Mouse (Mus musculus): Measurements from ENCODE around the gene Zfp710. TPM values are rescaled to one million over a fixed set of nuclear protein-coding genes. Genes with fewer than 3 reads are reported as not detected.

The Zfp710 gene
- polyA plus RNA-seq, 1 experiment, result 7.7 TPM

GRCm38 (mm10) chr7:80098389-80098976, 73.9 kb downstream of the Zfp710 start:
- Histone ChIP-seq H3K27ac (ENCODE audit: insufficient read depth, low read length) (no peak overlapping the region), H3K4me1 (ENCODE audit: control insufficient read depth, insufficient read depth, low read length) (no peaks in the 10 kb centered on the region), H3K4me3 (ENCODE audit: insufficient read depth, low read length) (no peak overlapping the region)
- TF ChIP-seq CTCF (IDR thresholded peaks at IDR 0.05; ENCODE audit: borderline replicate concordance, insufficient read depth, low read length) (no peak), POLR2A (IDR thresholded peaks at IDR 0.05; ENCODE audit: low read depth, low read length) (no peak)

GRCm38 (mm10) chr7:80103335-80103734, 78.7 kb downstream of the Zfp710 start:
- H3K4me3 ChIP-seq (ENCODE audit: insufficient read depth, low read length), result no peak overlapping the region
- H3K4me1 ChIP-seq (ENCODE audit: control insufficient read depth, insufficient read depth, low read length), result no peaks in the 10 kb centered on the region
- H3K27ac ChIP-seq (ENCODE audit: insufficient read depth, low read length), result no peak overlapping the region
- no peak for TF ChIP-seq POLR2A (IDR thresholded peaks at IDR 0.05; ENCODE audit: low read depth, low read length)

- Histone ChIP-seq H3K4me3 (ENCODE audit: insufficient read depth, low read length) (no peak overlapping the region), H3K4me1 (ENCODE audit: control insufficient read depth, insufficient read depth, low read length) (no peaks in the 10 kb centered on the region), H3K27ac (ENCODE audit: insufficient read depth, low read length) (no peak overlapping the region)
- no peak for TF ChIP-seq POLR2A (IDR thresholded peaks at IDR 0.05; ENCODE audit: low read depth, low read length)
- no peak for TF ChIP-seq CTCF (IDR thresholded peaks at IDR 0.05; ENCODE audit: borderline replicate concordance, insufficient read depth, low read length)
Observed at GRCm38 (mm10) chr7:80105637-80106390, 81.2 kb downstream of the Zfp710 start.

- Histone ChIP-seq H3K27ac (ENCODE audit: insufficient read depth, low read length) (no peak overlapping the region), H3K4me3 (ENCODE audit: insufficient read depth, low read length) (no peak overlapping the region), H3K4me1 (ENCODE audit: control insufficient read depth, insufficient read depth, low read length) (peaks cover 3% of the 10 kb centered on the region)
- no peak for TF ChIP-seq CTCF (IDR thresholded peaks at IDR 0.05; ENCODE audit: borderline replicate concordance, insufficient read depth, low read length)
- TF ChIP-seq POLR2A (IDR thresholded peaks at IDR 0.05; ENCODE audit: low read depth, low read length), result no peak
Observed at GRCm38 (mm10) chr7:80106441-80106840, 81.8 kb downstream of the Zfp710 start.

- H3K4me3 ChIP-seq (ENCODE audit: insufficient read depth, low read length), result no peak overlapping the region
- H3K4me1 ChIP-seq (ENCODE audit: control insufficient read depth, insufficient read depth, low read length), result peaks cover 7% of the 10 kb centered on the region
- H3K27ac ChIP-seq (ENCODE audit: insufficient read depth, low read length), result 0 out of 2 replicates have a peak overlapping the region, but pooled peaks have one; percentile 7
- TF ChIP-seq POLR2A (IDR thresholded peaks at IDR 0.05; ENCODE audit: low read depth, low read length) (no peak), CTCF (IDR thresholded peaks at IDR 0.05; ENCODE audit: borderline replicate concordance, insufficient read depth, low read length) (no peak)
Observed at GRCm38 (mm10) chr7:80111066-80112045, 86.7 kb downstream of the Zfp710 start.

- peaks cover 7% of the 10 kb centered on the region for H3K4me1 ChIP-seq (ENCODE audit: control insufficient read depth, insufficient read depth, low read length)
- peak overlapping the region; percentile 58 for H3K4me3 ChIP-seq (ENCODE audit: insufficient read depth, low read length)
- peak overlapping the region; percentile 63 for H3K27ac ChIP-seq (ENCODE audit: insufficient read depth, low read length)
- no peak for TF ChIP-seq POLR2A (IDR thresholded peaks at IDR 0.05; ENCODE audit: low read depth, low read length)
- no peak for TF ChIP-seq CTCF (IDR thresholded peaks at IDR 0.05; ENCODE audit: borderline replicate concordance, insufficient read depth, low read length)
Observed at GRCm38 (mm10) chr7:80113989-80114388, 89.4 kb downstream of the Zfp710 start.

- Histone ChIP-seq H3K4me3 (ENCODE audit: insufficient read depth, low read length) (peak overlapping the region; percentile 58), H3K27ac (ENCODE audit: insufficient read depth, low read length) (peak overlapping the region; percentile 63), H3K4me1 (ENCODE audit: control insufficient read depth, insufficient read depth, low read length) (peaks cover 7% of the 10 kb centered on the region)
- TF ChIP-seq POLR2A (IDR thresholded peaks at IDR 0.05; ENCODE audit: low read depth, low read length) (peak; percentile 71), CTCF (IDR thresholded peaks at IDR 0.05; ENCODE audit: borderline replicate concordance, insufficient read depth, low read length) (no peak)
Observed at GRCm38 (mm10) chr7:80114451-80115223, 90.0 kb downstream of the Zfp710 start.

- TF ChIP-seq CTCF (IDR thresholded peaks at IDR 0.05; ENCODE audit: borderline replicate concordance, insufficient read depth, low read length) (no peak), POLR2A (IDR thresholded peaks at IDR 0.05; ENCODE audit: low read depth, low read length) (peak; percentile 89)
- Histone ChIP-seq H3K4me3 (ENCODE audit: insufficient read depth, low read length) (peak within 1 kb of the TSS; percentile 58), H3K27ac (ENCODE audit: insufficient read depth, low read length) (peak within 1 kb of the TSS; percentile 63), H3K4me1 (ENCODE audit: control insufficient read depth, insufficient read depth, low read length) (peaks cover 7% of the 10 kb centered on the region)
Observed at GRCm38 (mm10) chr7:80115224-80115590, 90.6 kb downstream of the Zfp710 start, which contains the start of gene Idh2. Idh2 (minus strand) TSS chr7:80115392.

- no peak for TF ChIP-seq CTCF (IDR thresholded peaks at IDR 0.05; ENCODE audit: borderline replicate concordance, insufficient read depth, low read length)
- TF ChIP-seq POLR2A (IDR thresholded peaks at IDR 0.05; ENCODE audit: low read depth, low read length), result no peak
- Histone ChIP-seq H3K4me3 (ENCODE audit: insufficient read depth, low read length) (no peak overlapping the region), H3K27ac (ENCODE audit: insufficient read depth, low read length) (no peak overlapping the region), H3K4me1 (ENCODE audit: control insufficient read depth, insufficient read depth, low read length) (peaks cover 11% of the 10 kb centered on the region)
Observed at GRCm38 (mm10) chr7:80116158-80116557, 91.5 kb downstream of the Zfp710 start.
